In genomic region chr11:78347070-78347754, GRCm38 (mm10) we compare ENCODE assay signal across 10 mouse cellular contexts. TPM values are rescaled to one million over a fixed set of nuclear protein-coding genes. Genes with fewer than 3 reads are reported as not detected.
DNase-seq lines count a peak whose midpoint lies in the region; TF ChIP-seq lines count a peak whose summit lies in the region.
"Had no signal": no experiment of that assay in that cellular context is flagged by ENCODE, and none has a peak within 500 bp of the region (broad histone marks: within the 10 kb centered on the region; RNA-seq: fewer than 3 reads in every experiment).

No protein-coding gene starts in this region.

- WGBS in heart, embryonic 10.5 days = 90% methylated on average over 10 of the region's 10 CpGs

- H3K4me1 ChIP-seq in heart, embryonic 10.5 days = peaks cover 64% of the 10 kb centered on the region

- H3K27me3 ChIP-seq in heart, embryonic 10.5 days (ENCODE audit: insufficient read depth, poor library complexity, severe bottlenecking) = no peaks in the 10 kb centered on the region
- H3K27me3 ChIP-seq: embryonic facial prominence, embryonic 12.5 days; lung, embryonic 15.5 days had no signal

- no peaks in the 10 kb centered on the region for H3K9me3 ChIP-seq in heart, embryonic 10.5 days
- H3K9me3 ChIP-seq: embryonic facial prominence, embryonic 12.5 days; lung, embryonic 15.5 days had no signal

- H3K4me3 ChIP-seq in heart, embryonic 10.5 days = no peak overlapping the region
- H3K4me3 ChIP-seq in left cerebral cortex, adult 2 months = no peak overlapping the region
- H3K4me3 ChIP-seq: embryonic facial prominence, embryonic 12.5 days; lung, embryonic 15.5 days had no signal

- no peak for TF ChIP-seq POLR2A in brain, embryonic 14.5 days (IDR thresholded peaks at IDR 0.05; ENCODE audit: borderline replicate concordance, extremely low read depth, insufficient read depth, insufficient read length, poor library complexity, severe bottlenecking)

- intact Hi-C loops in left cerebral cortex, adult 2 months (cut with DNase I) = loop anchor here (5.0 kb wide), 1 partner anchor 85 kb away; the partner anchor contains the start of gene 2610507B11Rik

- peak; percentile 63 to 85 for DNase-seq in heart, adult 18-20 months
- DNase-seq in heart, embryonic 10.5 days (ENCODE audit: low spot score) = no peak
- DNase-seq in CD8-positive naive resting alpha-beta T cell, adult 2 months (ENCODE audit: low read depth in 2 of 2, low spot score in 2 of 2) = peak; percentile 54
- DNase-seq in brain, embryonic 14.5 days (ENCODE audit: low read depth) = peak; percentile 88
- peak; percentile 55 to 60 for DNase-seq in frontal cortex, postnatal 25 days (ENCODE audit: low spot score in 2 of 2)
- DNase-seq in left cerebral cortex, adult 2 months (ENCODE audit: extremely low spot score in 1 of 2, low spot score in 2 of 2) = peak; percentile 51 to 63
- DNase-seq in mesoderm, embryonic 11.5 days (ENCODE audit: low read depth, low spot score) = peak; percentile 86
- peak; percentile 87 for DNase-seq in testis, postnatal 10 days (ENCODE audit: low spot score)

- peaks cover 20% of the 10 kb centered on the region for H3K36me3 ChIP-seq in heart, embryonic 10.5 days

- no peak overlapping the region for H3K27ac ChIP-seq in heart, embryonic 10.5 days
- H3K27ac ChIP-seq in left cerebral cortex, adult 2 months = no peak overlapping the region
- H3K27ac ChIP-seq: embryonic facial prominence, embryonic 12.5 days; lung, embryonic 15.5 days had no signal

- TF ChIP-seq CTCF in brain, embryonic 14.5 days (IDR thresholded peaks at IDR 0.05; ENCODE audit: borderline replicate concordance, extremely low read depth, insufficient read depth, insufficient read length) = peak; percentile 80; the same call in 1 of the 2 replicates
- peak; percentile 96 for TF ChIP-seq CTCF in left cerebral cortex, adult 2 months (IDR thresholded peaks at IDR 0.05)

RNA-seq across cellular contexts. Expression of gene Unc119, which starts 3.9 kb away (rescaled TPM):
- 1 to 10 TPM; 5.2 to 5.8 TPM for total RNA-seq in heart, adult 18-20 months (2021)
- polyA plus RNA-seq in heart, embryonic 10.5 days (2016; fragmentation: Nextera tagmentation; extraction: Ambion mirVana) = 40.7 and 66.1 TPM in 2 replicates
- polyA plus RNA-seq in brain, embryonic 14.5 days (2012; rRNA removed) = 137 and 174 TPM in 2 replicates
- 10 to 100 TPM; 29.1 to 32.2 TPM for total RNA-seq in left cerebral cortex, adult 2 months (2021)

RNA-seq across cellular contexts. Expression of gene Pigs, which starts 19.0 kb away (rescaled TPM):
- total RNA-seq in heart, adult 18-20 months (2021) = 10 to 100 TPM; 24.6 to 26.7 TPM
- 72.0 and 78.3 TPM in 2 replicates for polyA plus RNA-seq in heart, embryonic 10.5 days (2016; fragmentation: Nextera tagmentation; extraction: Ambion mirVana)
- 75.3 and 81.7 TPM in 2 replicates for polyA plus RNA-seq in brain, embryonic 14.5 days (2012; rRNA removed)
- total RNA-seq in left cerebral cortex, adult 2 months (2021) = 10 to 100 TPM; 60.7 to 62.8 TPM

RNA-seq across cellular contexts. Expression of gene Aldoc, which starts 24.4 kb away (rescaled TPM):
- 1 to 10 TPM in 1 of 2 experiments, under 1 TPM in 1; 0.97 to 1.2 TPM for total RNA-seq in heart, adult 18-20 months (2021)
- polyA plus RNA-seq in heart, embryonic 10.5 days (2016; fragmentation: Nextera tagmentation; extraction: Ambion mirVana) = 11.2 and 17.2 TPM in 2 replicates
- polyA plus RNA-seq in brain, embryonic 14.5 days (2012; rRNA removed) = 126 and 134 TPM in 2 replicates
- 100 to 1,000 TPM; 804 to 830 TPM for total RNA-seq in left cerebral cortex, adult 2 months (2021)

RNA-seq across cellular contexts. Expression of gene Foxn1, which starts 39.1 kb away (rescaled TPM):
- total RNA-seq in heart, adult 18-20 months (2021) = not detected
- polyA plus RNA-seq in heart, embryonic 10.5 days (2016; fragmentation: Nextera tagmentation; extraction: Ambion mirVana) = 0.13 TPM in 1 of 2 replicates, not detected in the other
- polyA plus RNA-seq in brain, embryonic 14.5 days (2012; rRNA removed) = 0.03 TPM in 2 replicates
- not detected for total RNA-seq in left cerebral cortex, adult 2 months (2021)

RNA-seq across cellular contexts. Expression of gene Spag5, which starts 45.9 kb away (rescaled TPM):
- total RNA-seq in heart, adult 18-20 months (2021) = under 1 TPM; 0.28 to 0.35 TPM
- polyA plus RNA-seq in heart, embryonic 10.5 days (2016; fragmentation: Nextera tagmentation; extraction: Ambion mirVana) = 39.1 and 39.3 TPM in 2 replicates
- 22.0 and 42.0 TPM in 2 replicates for polyA plus RNA-seq in brain, embryonic 14.5 days (2012; rRNA removed)
- 10 to 100 TPM; 12.1 to 16.1 TPM for total RNA-seq in left cerebral cortex, adult 2 months (2021)

Comparison
In these comparisons a context has a peak if more than half of its experiments do, and no peak if none do; other contexts are left out.
1. RNA of gene Unc119, which starts 3.9 kb away (total RNA-seq): 29.1 to 32.2 TPM in left cerebral cortex, adult 2 months; 5.2 to 5.8 TPM in heart, adult 18-20 months; every median in the first group is over 4 times any median in the second.
2. RNA of gene Aldoc, which starts 24.4 kb away (total RNA-seq): 804 to 830 TPM in left cerebral cortex, adult 2 months; 0.97 to 1.2 TPM in heart, adult 18-20 months; every median in the first group is over 100 times any median in the second.